Mouse (Mus musculus): ENCODE results near the gene Gm43517. TPM values are rescaled to one million over a fixed set of nuclear protein-coding genes. Genes with fewer than 3 reads are reported as not detected.

Gm43517 gene
- polyA plus RNA-seq, 1 experiment from 2014 or later, result not detected

DNA sequence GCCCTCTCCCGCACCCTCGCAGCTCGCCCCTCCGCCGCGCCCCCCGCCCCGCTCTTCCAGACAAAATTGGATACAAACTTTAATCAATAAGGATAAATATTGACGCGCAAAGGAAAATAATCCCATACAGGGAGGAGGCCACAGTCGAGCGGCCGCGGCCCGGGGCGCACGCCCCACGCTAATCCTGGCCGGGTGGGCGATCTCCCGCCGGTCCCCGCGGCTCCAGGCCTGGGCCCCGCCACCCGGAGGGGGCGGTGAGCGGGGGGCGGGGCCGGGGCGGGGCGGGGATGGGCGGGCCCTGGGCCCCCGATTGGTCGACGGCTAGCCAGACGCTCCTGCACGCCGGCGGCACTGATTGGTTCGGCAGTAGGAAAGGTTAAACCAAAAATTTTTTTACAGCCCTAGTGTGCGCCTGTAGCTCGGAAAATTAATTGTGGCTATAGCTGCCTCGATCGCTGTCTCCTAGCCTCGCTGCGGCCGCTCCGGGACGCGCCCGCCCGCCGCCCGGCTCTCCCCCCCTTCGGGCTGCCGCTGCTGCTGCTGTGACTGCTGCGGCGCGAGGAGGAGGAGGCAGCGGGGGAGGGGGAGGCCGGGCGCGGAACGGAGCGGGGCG is 1.3 kb upstream of the Gm43517 start:
- ATAC-seq (ENCODE audit: low FRiP score, low TSS enrichment), result peak; percentile 68
- Histone ChIP-seq H3K4me1 (ENCODE audit: control insufficient read depth, insufficient read depth, low read length) (no peaks in the 10 kb centered on the region), H3K36me3 (ENCODE audit: control insufficient read depth, insufficient read depth, low read length) (no peaks in the 10 kb centered on the region), H3K9ac (replicated peaks; ENCODE audit: low read length) (no peak overlapping the region), H3K4me3 (replicated peaks; ENCODE audit: low read depth, low read length) (peak overlapping the region; percentile 25), H3K27me3 (ENCODE audit: control insufficient read depth, insufficient read depth, low read length) (peaks cover 73% of the 10 kb centered on the region), H3K9me3 (ENCODE audit: control insufficient read depth, low read length) (no peaks in the 10 kb centered on the region), H3K27ac (replicated peaks; ENCODE audit: low read depth, low read length) (no peak overlapping the region), H3K4me2 (ENCODE audit: low read length) (peak overlapping the region; percentile 44)
- DNase-seq, result peak; percentile 47
- under 1% methylated on average over 61 of the region's 67 CpGs for WGBS

DNA sequence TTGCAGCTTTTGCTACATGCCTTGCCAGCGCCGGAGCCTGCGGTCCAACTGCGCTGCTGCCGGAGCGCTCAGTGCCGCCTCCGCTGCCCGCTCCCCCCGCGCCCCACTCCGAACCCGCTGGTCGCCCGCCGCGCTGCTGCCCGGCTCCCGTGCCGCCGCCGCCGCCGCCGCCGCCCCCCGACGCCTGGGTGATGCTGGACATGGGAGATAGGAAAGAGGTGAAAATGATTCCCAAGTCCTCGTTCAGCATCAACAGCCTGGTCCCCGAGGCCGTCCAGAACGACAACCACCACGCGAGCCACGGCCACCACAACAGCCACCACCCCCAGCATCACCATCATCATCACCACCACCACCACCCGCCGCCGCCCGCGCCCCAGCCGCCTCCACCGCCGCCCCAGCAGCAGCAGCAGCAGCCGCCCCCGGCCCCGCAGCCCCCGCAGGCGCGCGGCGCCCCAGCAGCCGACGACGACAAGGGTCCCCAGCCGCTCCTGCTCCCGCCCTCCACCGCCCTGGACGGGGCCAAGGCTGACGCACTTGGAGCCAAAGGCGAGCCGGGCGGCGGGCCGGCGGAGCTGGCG is 589 bp upstream of the Gm43517 start:
- Histone ChIP-seq H3K9me3 (ENCODE audit: control insufficient read depth, low read length) (no peaks in the 10 kb centered on the region), H3K4me1 (ENCODE audit: control insufficient read depth, insufficient read depth, low read length) (no peaks in the 10 kb centered on the region), H3K4me2 (ENCODE audit: low read length) (peak overlapping the region; percentile 44), H3K27ac (replicated peaks; ENCODE audit: low read depth, low read length) (no peak overlapping the region), H3K9ac (replicated peaks; ENCODE audit: low read length) (no peak overlapping the region), H3K36me3 (ENCODE audit: control insufficient read depth, insufficient read depth, low read length) (no peaks in the 10 kb centered on the region), H3K27me3 (ENCODE audit: control insufficient read depth, insufficient read depth, low read length) (peaks cover 71% of the 10 kb centered on the region), H3K4me3 (replicated peaks; ENCODE audit: low read depth, low read length) (no peak overlapping the region)
- ATAC-seq (ENCODE audit: low FRiP score, low TSS enrichment) (no peak), DNase-seq (peak; percentile 14)
- under 1% methylated on average over 52 of the region's 66 CpGs for whole genome bisulfite sequencing

GRCm38 (mm10) chr12:49385631-49385990 is 637 bp downstream of the Gm43517 start:
- WGBS, result 1% methylated on average over 23 of the region's 23 CpGs
- no peaks in the 10 kb centered on the region for H3K4me1 ChIP-seq (ENCODE audit: control insufficient read depth, insufficient read depth, low read length)
- ATAC-seq (ENCODE audit: low FRiP score, low TSS enrichment), result no peak
- H3K9ac ChIP-seq (replicated peaks; ENCODE audit: low read length), result no peak overlapping the region
- no peak overlapping the region for H3K4me3 ChIP-seq (replicated peaks; ENCODE audit: low read depth, low read length)
- DNase-seq, result peak; percentile 46
- no peaks in the 10 kb centered on the region for H3K9me3 ChIP-seq (ENCODE audit: control insufficient read depth, low read length)
- H3K27me3 ChIP-seq (ENCODE audit: control insufficient read depth, insufficient read depth, low read length), result peaks cover 71% of the 10 kb centered on the region
- H3K36me3 ChIP-seq (ENCODE audit: control insufficient read depth, insufficient read depth, low read length), result no peaks in the 10 kb centered on the region
- no peak overlapping the region for H3K4me2 ChIP-seq (ENCODE audit: low read length)
- no peak overlapping the region for H3K27ac ChIP-seq (replicated peaks; ENCODE audit: low read depth, low read length)

- H3K27ac ChIP-seq (replicated peaks; ENCODE audit: low read depth, low read length), result no peak overlapping the region
- H3K9ac ChIP-seq (replicated peaks; ENCODE audit: low read length), result no peak overlapping the region
- no peaks in the 10 kb centered on the region for H3K36me3 ChIP-seq (ENCODE audit: control insufficient read depth, insufficient read depth, low read length)
- H3K9me3 ChIP-seq (ENCODE audit: control insufficient read depth, low read length), result no peaks in the 10 kb centered on the region
- H3K4me1 ChIP-seq (ENCODE audit: control insufficient read depth, insufficient read depth, low read length), result no peaks in the 10 kb centered on the region
- no peak for ATAC-seq (ENCODE audit: low FRiP score, low TSS enrichment)
- 9% methylated on average over 10 of the region's 10 CpGs for WGBS
- peak; percentile 63 for DNase-seq
- no peak overlapping the region for H3K4me3 ChIP-seq (replicated peaks; ENCODE audit: low read depth, low read length)
- H3K27me3 ChIP-seq (ENCODE audit: control insufficient read depth, insufficient read depth, low read length), result peaks cover 72% of the 10 kb centered on the region
- H3K4me2 ChIP-seq (ENCODE audit: low read length), result no peak overlapping the region
These were observed 1.3 kb downstream of the Gm43517 start for GRCm38 (mm10) chr12:49386081-49386805.

- Histone ChIP-seq H3K4me1 (ENCODE audit: control insufficient read depth, insufficient read depth, low read length) (no peaks in the 10 kb centered on the region), H3K4me2 (ENCODE audit: low read length) (no peak overlapping the region), H3K9me3 (ENCODE audit: control insufficient read depth, low read length) (no peaks in the 10 kb centered on the region), H3K27ac (replicated peaks; ENCODE audit: low read depth, low read length) (no peak overlapping the region), H3K36me3 (ENCODE audit: control insufficient read depth, insufficient read depth, low read length) (no peaks in the 10 kb centered on the region), H3K9ac (replicated peaks; ENCODE audit: low read length) (no peak overlapping the region), H3K4me3 (replicated peaks; ENCODE audit: low read depth, low read length) (no peak overlapping the region), H3K27me3 (ENCODE audit: control insufficient read depth, insufficient read depth, low read length) (peaks cover 71% of the 10 kb centered on the region)
- DNase-seq (peak; percentile 15), ATAC-seq (ENCODE audit: low FRiP score, low TSS enrichment) (no peak)
- 14% methylated on average over 2 of the region's 2 CpGs for WGBS
These were observed 3.1 kb downstream of the Gm43517 start for GRCm38 (mm10) chr12:49387856-49388598.

DNA sequence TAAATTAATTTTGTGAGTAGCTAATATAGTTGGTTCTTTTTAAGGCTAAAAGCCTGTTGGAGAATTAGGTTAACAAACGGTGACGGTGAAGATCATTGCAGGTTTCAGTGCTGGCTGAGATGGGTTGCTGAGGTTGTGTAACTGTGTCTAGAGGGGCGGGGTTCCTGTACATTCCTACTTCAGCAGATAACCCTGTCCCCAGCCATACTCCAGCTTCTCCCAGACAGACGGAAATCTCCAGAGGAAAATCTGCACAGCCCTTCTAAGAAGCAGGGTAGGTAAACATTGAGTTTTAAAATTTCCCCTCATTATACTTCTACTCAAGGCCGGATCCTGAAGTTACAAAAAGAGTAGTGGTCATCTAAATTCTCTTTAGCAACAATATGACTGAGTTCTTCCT is 4.7 kb downstream of the Gm43517 start:
- no peaks in the 10 kb centered on the region for H3K4me1 ChIP-seq (ENCODE audit: control insufficient read depth, insufficient read depth, low read length)

GRCm38 (mm10) chr12:49390257-49390656 is 5.3 kb downstream of the Gm43517 start:
- 3% methylated on average over 13 of the region's 13 CpGs for WGBS
- ATAC-seq (ENCODE audit: low FRiP score, low TSS enrichment) (no peak), DNase-seq (peak; percentile 26)
- no peak overlapping the region for H3K4me2 ChIP-seq (ENCODE audit: low read length)
- H3K9ac ChIP-seq (replicated peaks; ENCODE audit: low read length), result no peak overlapping the region
- no peak overlapping the region for H3K4me3 ChIP-seq (replicated peaks; ENCODE audit: low read depth, low read length)
- no peaks in the 10 kb centered on the region for H3K4me1 ChIP-seq (ENCODE audit: control insufficient read depth, insufficient read depth, low read length)
- no peaks in the 10 kb centered on the region for H3K9me3 ChIP-seq (ENCODE audit: control insufficient read depth, low read length)
- no peaks in the 10 kb centered on the region for H3K36me3 ChIP-seq (ENCODE audit: control insufficient read depth, insufficient read depth, low read length)
- H3K27me3 ChIP-seq (ENCODE audit: control insufficient read depth, insufficient read depth, low read length), result peaks cover 72% of the 10 kb centered on the region
- H3K27ac ChIP-seq (replicated peaks; ENCODE audit: low read depth, low read length), result no peak overlapping the region

More for the DNA sequence above, 4.7 kb downstream of the Gm43517 start:
- H3K27ac ChIP-seq (replicated peaks; ENCODE audit: low read depth, low read length), result no peak overlapping the region
- no peak overlapping the region for H3K4me3 ChIP-seq (replicated peaks; ENCODE audit: low read depth, low read length)
- H3K27me3 ChIP-seq (ENCODE audit: control insufficient read depth, insufficient read depth, low read length), result peaks cover 72% of the 10 kb centered on the region
- DNase-seq, result no peak
- WGBS, result 2% methylated on average over 5 of the region's 5 CpGs
- no peak for ATAC-seq (ENCODE audit: low FRiP score, low TSS enrichment)
- no peaks in the 10 kb centered on the region for H3K9me3 ChIP-seq (ENCODE audit: control insufficient read depth, low read length)
- H3K36me3 ChIP-seq (ENCODE audit: control insufficient read depth, insufficient read depth, low read length), result no peaks in the 10 kb centered on the region
- no peak overlapping the region for H3K9ac ChIP-seq (replicated peaks; ENCODE audit: low read length)
- H3K4me2 ChIP-seq (ENCODE audit: low read length), result no peak overlapping the region

GRCm38 (mm10) chr12:49390926-49391304 is 5.9 kb downstream of the Gm43517 start:
- H3K4me2 ChIP-seq (ENCODE audit: low read length), result peak overlapping the region; percentile 42
- under 1% methylated on average over 9 of the region's 9 CpGs for WGBS
- no peaks in the 10 kb centered on the region for H3K9me3 ChIP-seq (ENCODE audit: control insufficient read depth, low read length)
- 0 out of 2 replicates have a peak overlapping the region, but pooled peaks have one; percentile 22 for H3K4me3 ChIP-seq (replicated peaks; ENCODE audit: low read depth, low read length)
- no peak overlapping the region for H3K27ac ChIP-seq (replicated peaks; ENCODE audit: low read depth, low read length)
- no peaks in the 10 kb centered on the region for H3K36me3 ChIP-seq (ENCODE audit: control insufficient read depth, insufficient read depth, low read length)
- peaks cover 70% of the 10 kb centered on the region for H3K27me3 ChIP-seq (ENCODE audit: control insufficient read depth, insufficient read depth, low read length)
- H3K4me1 ChIP-seq (ENCODE audit: control insufficient read depth, insufficient read depth, low read length), result no peaks in the 10 kb centered on the region
- no peak overlapping the region for H3K9ac ChIP-seq (replicated peaks; ENCODE audit: low read length)
- ATAC-seq (ENCODE audit: low FRiP score, low TSS enrichment) (0 out of 2 replicates have a peak, but pooled peaks have one; percentile 4), DNase-seq (no peak)
